Mouse (Mus musculus) liver, embryonic 16.5 days (tissue): ENCODE measurements at regions not wholly inside any gene's neighbourhood (a gene's known extent, or its start where the extent isn't known, plus 50 kb on each side); places are given as distances from the start of the nearest gene placed in this dataset.
A peak's percentile ranks its signal among the peaks of the same experiment; 100 is the strongest.

Experiments used
- ATAC-seq: fragments of 200-750 bp; cut with Nextera tagmentation; 2 replicates; pipeline ENCODE4 v1.8.0; 2017; ENCODE audit warnings: low read depth, mild to moderate bottlenecking, moderate number of reproducible peaks, moderate library complexity
- H3K27ac ChIP-seq: fragments of 300-500 bp; sonication (generic); 2 replicates; pipeline ENCODE4 v1.5.1; 2014; ENCODE audit warnings: mild to moderate bottlenecking, low read length
- H3K27me3 ChIP-seq: fragments of 300-500 bp; sonication (generic); 2 replicates; pipeline ENCODE4 v1.6.1; 2014; ENCODE audit warnings: low read depth, low read length, mixed read lengths; ENCODE audit not compliant: control insufficient read depth, insufficient read depth
- H3K36me3 ChIP-seq: fragments of 300-500 bp; sonication (generic); 2 replicates; pipeline ENCODE4 v1.6.1; 2014; ENCODE audit warnings: mild to moderate bottlenecking; ENCODE audit not compliant: control insufficient read depth, insufficient read depth
- H3K4me1 ChIP-seq: fragments of 300-500 bp; sonication (generic); 2 replicates; pipeline ENCODE4 v1.6.1; 2014; ENCODE audit warnings: low read depth, low read length, mixed read lengths; ENCODE audit not compliant: control insufficient read depth
- H3K4me2 ChIP-seq: fragments of 300-500 bp; sonication (generic); 2 replicates; pipeline ENCODE4 v1.6.1; 2014; ENCODE audit warnings: low read depth, low read length, mixed read lengths
- H3K4me3 ChIP-seq: fragments of 300-500 bp; sonication (generic); 2 replicates; pipeline ENCODE4 v1.5.1; 2014; ENCODE audit warnings: low read depth, mild to moderate bottlenecking, low read length
- H3K9ac ChIP-seq: fragments of 300-500 bp; sonication (generic); 2 replicates; pipeline ENCODE4 v1.6.1; 2014; ENCODE audit warnings: low read depth, low read length
- H3K9me3 ChIP-seq: fragments of 300-500 bp; sonication (generic); replicated peaks from 2 replicates; pipeline ENCODE4 v1.6.1; 2016; ENCODE audit warnings: low read length; ENCODE audit not compliant: control insufficient read depth
- WGBS: fragments of 180-500 bp; shearing (Covaris S2); extraction: QIAGEN DNeasy Blood & Tissue Kit; methylation state at CpG from one replicate; pipeline ENCODE4 v1.1.7; 2014; ENCODE audit not compliant: insufficient replicate concordance; 5-methylcytosine and 5-hydroxymethylcytosine counted together

DNA sequence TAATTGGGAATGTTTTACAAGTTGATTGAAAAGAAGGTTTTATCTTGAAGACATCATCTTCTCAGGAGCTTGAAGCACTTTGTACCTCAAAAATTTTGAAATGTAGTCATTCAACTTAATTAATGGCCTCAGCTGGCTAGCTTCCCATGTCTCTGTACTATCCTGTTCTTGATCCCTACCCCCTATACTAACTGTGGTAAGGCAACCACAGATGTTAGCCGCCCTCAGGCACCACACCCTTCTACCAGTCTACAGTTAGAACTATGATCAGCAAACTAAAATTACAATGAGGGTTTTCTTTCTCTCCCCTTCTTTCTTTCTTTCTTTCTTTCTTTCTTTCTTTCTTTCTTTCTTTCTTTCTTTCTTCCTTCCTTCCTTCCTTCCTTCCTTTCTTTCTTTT is 225.1 kb upstream of the Mef2c start:
- Histone ChIP-seq H3K4me2 (no peak overlapping the region), H3K27ac (no peak overlapping the region), H3K9me3 (no peaks in the 10 kb centered on the region), H3K27me3 (no peaks in the 10 kb centered on the region), H3K4me1 (no peaks in the 10 kb centered on the region), H3K4me3 (no peak overlapping the region), H3K9ac (no peak overlapping the region), H3K36me3 (no peaks in the 10 kb centered on the region)
- 31% methylated on average over 1 of the region's 1 CpGs for whole genome bisulfite sequencing
- peak; percentile 83 for ATAC-seq

DNA sequence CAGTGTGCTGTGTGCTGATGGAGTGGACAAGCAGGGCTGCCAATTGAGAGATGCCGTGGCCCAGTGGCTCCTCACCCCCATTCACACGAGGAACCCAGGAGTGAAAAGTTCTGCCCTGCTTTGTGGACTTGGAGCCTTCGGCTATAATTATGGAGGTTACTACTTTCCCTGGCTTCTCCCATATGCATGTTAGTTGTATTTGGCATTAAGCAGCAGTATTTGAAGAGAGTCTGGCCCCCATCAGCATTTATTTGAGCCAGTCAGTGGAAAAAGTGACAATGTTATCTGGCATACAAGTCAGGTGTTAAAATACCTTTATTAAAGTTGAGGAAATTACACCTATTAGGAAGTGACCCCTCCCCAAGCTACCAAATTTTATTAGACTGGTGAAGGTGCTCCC is 196.1 kb upstream of the Mef2c start:
- H3K27ac ChIP-seq, result no peak overlapping the region
- H3K36me3 ChIP-seq, result no peaks in the 10 kb centered on the region
- no peaks in the 10 kb centered on the region for H3K27me3 ChIP-seq
- no peaks in the 10 kb centered on the region for H3K9me3 ChIP-seq
- no peak overlapping the region for H3K4me2 ChIP-seq
- ATAC-seq, result no peak
- WGBS, result 69% methylated on average over 3 of the region's 3 CpGs
- no peak overlapping the region for H3K4me3 ChIP-seq
- H3K4me1 ChIP-seq, result no peaks in the 10 kb centered on the region
- H3K9ac ChIP-seq, result no peak overlapping the region

DNA sequence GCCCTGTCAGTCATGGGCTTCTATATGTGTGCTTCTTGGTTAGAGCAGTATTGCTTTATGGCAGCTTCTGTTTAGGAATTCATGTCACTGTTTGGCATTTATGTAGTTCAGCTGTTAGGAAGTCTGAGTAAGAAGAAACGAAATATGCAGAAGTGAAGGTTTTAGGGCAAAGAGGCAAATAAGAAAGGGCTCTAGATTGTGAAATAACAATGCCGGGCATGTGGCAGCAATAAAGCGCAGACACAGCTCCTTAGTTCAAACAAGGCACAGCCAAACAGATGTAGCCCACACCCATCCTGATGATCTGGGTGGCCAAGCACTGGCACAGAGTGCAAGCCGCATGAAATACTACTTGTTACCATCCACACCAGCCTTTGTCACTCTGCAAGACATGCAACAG is 175.3 kb upstream of the Mef2c start:
- no peak for ATAC-seq
- no peaks in the 10 kb centered on the region for H3K36me3 ChIP-seq
- no peak overlapping the region for H3K9ac ChIP-seq
- H3K9me3 ChIP-seq, result no peaks in the 10 kb centered on the region
- 72% methylated on average over 4 of the region's 4 CpGs for WGBS
- H3K4me1 ChIP-seq, result no peaks in the 10 kb centered on the region; the same call in 1 of the 2 replicates
- H3K27me3 ChIP-seq, result no peaks in the 10 kb centered on the region
- H3K4me3 ChIP-seq, result no peak overlapping the region
- no peak overlapping the region for H3K27ac ChIP-seq
- no peak overlapping the region for H3K4me2 ChIP-seq

DNA sequence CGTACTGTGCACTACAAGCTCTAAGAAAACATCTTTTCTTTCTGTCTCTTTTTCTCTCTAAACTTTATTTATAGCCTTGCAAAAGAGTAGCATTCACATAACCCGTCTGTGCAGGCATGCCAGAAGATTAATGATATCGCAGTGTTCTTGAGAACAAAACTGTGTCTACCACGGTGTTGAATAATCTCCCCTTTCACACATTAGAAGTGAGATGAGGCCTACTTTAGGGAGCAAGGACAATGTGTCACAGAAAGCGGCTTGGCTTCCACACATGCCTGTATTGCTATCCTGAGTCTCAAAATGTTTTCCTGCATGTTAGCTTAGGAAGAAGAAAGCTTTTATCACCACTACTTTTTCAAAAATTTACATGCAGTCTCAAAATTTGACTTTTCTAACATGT is 170.1 kb upstream of the Mef2c start:
- Histone ChIP-seq H3K4me1 (no peaks in the 10 kb centered on the region; the same call in 1 of the 2 replicates), H3K9me3 (no peaks in the 10 kb centered on the region), H3K27ac (no peak overlapping the region), H3K9ac (no peak overlapping the region), H3K36me3 (no peaks in the 10 kb centered on the region), H3K4me2 (no peak overlapping the region), H3K4me3 (no peak overlapping the region), H3K27me3 (no peaks in the 10 kb centered on the region)
- ATAC-seq, result no peak
- 54% methylated on average over 5 of the region's 5 CpGs for WGBS

DNA sequence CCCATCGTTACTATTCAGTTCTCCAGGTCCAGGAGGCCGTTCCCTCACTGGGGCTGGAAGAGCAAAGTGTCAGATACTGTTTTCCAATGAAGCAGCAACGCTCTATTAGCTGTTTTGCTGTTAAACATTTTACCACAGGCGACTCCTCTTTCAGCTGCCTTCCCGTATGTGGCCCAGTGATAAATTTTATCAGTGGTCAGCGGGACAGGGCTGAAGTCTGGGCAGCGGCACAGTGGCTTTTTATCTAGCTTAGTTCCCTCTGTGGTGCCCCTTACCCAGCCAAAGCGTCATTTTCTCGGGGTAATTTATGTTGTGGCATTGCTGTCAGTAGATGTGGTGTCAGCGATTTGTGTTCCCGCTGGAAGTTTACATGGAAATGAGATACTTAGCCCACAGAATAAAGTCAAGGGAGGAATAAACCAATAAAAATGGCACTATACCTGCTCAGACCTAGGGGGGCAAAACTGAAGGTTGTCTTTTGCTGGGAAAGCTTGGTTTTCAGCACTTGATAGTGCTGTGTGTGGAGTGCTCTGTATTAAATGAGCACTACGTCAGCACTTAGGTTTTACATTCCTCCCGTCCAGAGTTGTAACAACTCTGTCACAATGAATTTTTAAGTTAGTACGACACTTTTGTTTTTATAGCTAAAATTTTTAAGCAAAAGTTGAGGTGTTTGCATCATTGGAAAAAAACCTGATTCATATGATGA is 159.1 kb upstream of the Mef2c start:
- H3K4me3 ChIP-seq, result peak overlapping the region; percentile 32; the same call in 1 of the 2 replicates
- H3K9me3 ChIP-seq, result no peaks in the 10 kb centered on the region
- H3K27me3 ChIP-seq, result no peaks in the 10 kb centered on the region
- peak overlapping the region; percentile 98 for H3K27ac ChIP-seq
- peak overlapping the region; percentile 60 for H3K4me2 ChIP-seq
- 18% methylated on average over 14 of the region's 14 CpGs for WGBS
- peaks cover 13% of the 10 kb centered on the region for H3K4me1 ChIP-seq
- H3K36me3 ChIP-seq, result no peaks in the 10 kb centered on the region
- peak overlapping the region; percentile 45 for H3K9ac ChIP-seq
- peak; percentile 99 for ATAC-seq

DNA sequence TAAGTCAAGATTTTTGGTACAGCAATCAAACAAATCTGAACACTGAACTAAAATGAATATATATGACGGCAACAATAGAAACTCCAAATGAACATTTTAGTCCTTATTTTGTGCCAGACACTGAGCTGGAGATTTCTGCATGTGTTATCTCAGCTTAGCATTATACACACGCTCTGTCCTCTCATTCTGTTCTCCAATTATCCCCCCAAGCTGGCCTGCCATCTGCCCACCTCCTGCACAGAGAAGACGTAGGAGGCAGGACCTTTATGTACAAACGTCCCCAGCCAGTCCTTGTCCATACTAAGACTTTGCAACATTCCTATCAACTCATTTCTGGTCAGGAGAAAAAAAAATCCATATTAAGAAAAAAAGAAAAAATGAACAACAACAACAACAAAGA is 148.5 kb upstream of the Mef2c start:
- H3K9ac ChIP-seq, result no peak overlapping the region
- H3K36me3 ChIP-seq, result no peaks in the 10 kb centered on the region
- no peak overlapping the region for H3K4me2 ChIP-seq
- H3K27ac ChIP-seq, result no peak overlapping the region
- H3K9me3 ChIP-seq, result no peaks in the 10 kb centered on the region
- H3K4me3 ChIP-seq, result no peak overlapping the region
- no peaks in the 10 kb centered on the region for H3K27me3 ChIP-seq
- ATAC-seq, result no peak
- no peaks in the 10 kb centered on the region for H3K4me1 ChIP-seq
- 57% methylated on average over 4 of the region's 4 CpGs for WGBS

DNA sequence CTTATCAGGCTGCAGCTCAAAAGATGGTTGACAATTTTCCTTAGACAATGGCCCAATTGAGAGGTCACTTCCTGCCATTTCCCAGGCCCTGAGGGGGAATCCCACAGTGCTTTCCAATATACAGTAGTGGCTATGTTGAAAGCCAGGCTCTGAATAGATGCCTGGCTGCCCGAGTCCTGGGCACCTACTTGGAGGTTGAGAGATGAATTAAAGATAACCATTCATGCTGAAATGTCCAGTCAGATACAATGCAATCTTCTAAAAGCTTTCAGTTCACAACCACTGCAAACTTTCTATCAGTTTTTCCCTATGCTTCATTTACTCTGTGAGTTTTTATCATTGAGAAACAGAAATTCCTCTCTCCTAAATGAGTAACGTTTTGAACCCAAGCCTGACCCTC is 143.3 kb upstream of the Mef2c start:
- 21% methylated on average over 2 of the region's 2 CpGs for WGBS
- H3K9ac ChIP-seq, result no peak overlapping the region
- no peaks in the 10 kb centered on the region; the same call in 1 of the 2 replicates for H3K4me1 ChIP-seq
- no peaks in the 10 kb centered on the region for H3K36me3 ChIP-seq
- no peaks in the 10 kb centered on the region for H3K9me3 ChIP-seq
- no peak overlapping the region for H3K4me2 ChIP-seq
- H3K27ac ChIP-seq, result no peak overlapping the region
- no peak overlapping the region for H3K4me3 ChIP-seq
- H3K27me3 ChIP-seq, result no peaks in the 10 kb centered on the region
- no peak for ATAC-seq

DNA sequence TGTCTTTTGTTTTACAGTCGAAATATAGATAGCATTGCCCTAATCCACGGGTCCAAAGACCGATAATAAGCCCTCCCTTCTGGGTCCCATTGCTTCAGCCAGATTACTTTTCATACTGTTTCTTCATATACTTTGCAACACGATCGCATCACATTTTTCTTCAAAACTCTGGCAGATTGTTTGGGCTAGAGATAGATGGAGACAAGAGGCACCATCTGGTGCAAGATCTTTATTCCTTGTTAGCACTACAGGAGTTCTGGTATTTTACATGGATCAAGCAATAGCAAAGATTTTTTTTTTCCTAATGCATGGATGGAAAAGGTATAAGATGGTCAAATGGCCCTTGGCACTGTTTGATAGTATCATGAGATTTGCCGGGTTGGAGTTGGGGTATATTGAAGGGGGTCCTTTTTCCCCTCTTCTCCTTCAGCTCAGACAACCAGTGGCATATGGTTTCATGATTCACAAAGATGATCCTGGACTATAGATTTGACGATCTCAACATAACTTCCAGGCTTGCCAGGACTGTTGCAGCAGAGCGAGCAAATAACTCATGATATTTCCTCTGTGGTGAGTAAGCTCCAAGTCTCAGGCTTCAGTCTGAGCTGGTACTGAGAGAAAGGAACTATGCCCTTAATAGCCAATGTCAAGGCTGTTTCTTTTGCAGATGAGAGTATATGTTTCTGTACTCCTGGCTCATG is 127.6 kb upstream of the Mef2c start:
- H3K27ac ChIP-seq, result no peak overlapping the region
- peaks cover 3% of the 10 kb centered on the region; the same call in 1 of the 2 replicates for H3K4me1 ChIP-seq
- no peak overlapping the region for H3K9ac ChIP-seq
- no peak overlapping the region for H3K4me2 ChIP-seq
- H3K9me3 ChIP-seq, result no peaks in the 10 kb centered on the region
- H3K36me3 ChIP-seq, result no peaks in the 10 kb centered on the region
- H3K27me3 ChIP-seq, result no peaks in the 10 kb centered on the region
- 77% methylated on average over 8 of the region's 8 CpGs for WGBS
- ATAC-seq, result no peak
- H3K4me3 ChIP-seq, result no peak overlapping the region

DNA sequence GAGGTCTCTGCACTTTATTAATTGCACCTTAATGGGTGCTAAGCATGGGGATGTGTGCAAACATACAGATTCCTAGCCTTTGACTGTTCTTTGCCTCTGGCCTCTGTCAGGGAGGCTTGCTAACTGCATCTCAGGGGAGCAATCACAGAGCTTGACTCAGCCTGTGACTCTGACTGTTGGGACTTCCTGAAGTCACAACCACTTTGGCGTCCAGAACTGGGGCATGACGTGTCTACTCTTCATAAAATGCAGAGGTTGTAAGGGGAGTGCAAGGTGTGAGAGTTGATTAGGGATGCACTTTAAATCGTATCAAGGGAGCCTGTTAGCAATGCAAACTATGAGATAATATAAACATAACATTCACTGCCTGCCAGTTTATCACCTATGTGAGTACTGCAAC is 125.2 kb upstream of the Mef2c start:
- Histone ChIP-seq H3K27me3 (no peaks in the 10 kb centered on the region), H3K4me3 (no peak overlapping the region), H3K4me1 (peaks cover 16% of the 10 kb centered on the region), H3K9ac (no peak overlapping the region), H3K27ac (no peak overlapping the region), H3K9me3 (no peaks in the 10 kb centered on the region), H3K4me2 (no peak overlapping the region), H3K36me3 (no peaks in the 10 kb centered on the region)
- no peak for ATAC-seq
- 22% methylated on average over 3 of the region's 3 CpGs for WGBS
